Mouse (Mus musculus) embryo, embryonic 10 days (tissue): ENCODE results near the gene Podxl.

Experiments
- DNase-seq: peaks from one replicate; pipeline ENCODE4 v3.0.0-alpha.2; 2015; ENCODE audit warnings: low spot score

Gene Podxl

GRCm38 (mm10) chr6:31523657-31524056, 40.1 kb downstream of the Podxl start:
- no peak for DNase-seq

GRCm38 (mm10) chr6:31523039-31523438, 40.7 kb downstream of the Podxl start:
- DNase-seq: no peak

- DNase-seq: no peak
Observed at GRCm38 (mm10) chr6:31522478-31522877, 41.3 kb downstream of the Podxl start.

GRCm38 (mm10) chr6:31521491-31522355, 42.1 kb downstream of the Podxl start:
- DNase-seq: no peak

GRCm38 (mm10) chr6:31520486-31521215, 43.1 kb downstream of the Podxl start:
- DNase-seq: no peak

- DNase-seq: peak; percentile 56
Observed at GRCm38 (mm10) chr6:31519001-31519471, 44.7 kb downstream of the Podxl start.

GRCm38 (mm10) chr6:31518338-31518698, 45.5 kb downstream of the Podxl start:
- DNase-seq: no peak

- DNase-seq: no peak
Observed at GRCm38 (mm10) chr6:31517681-31518337, 46.0 kb downstream of the Podxl start.

GRCm38 (mm10) chr6:31513726-31514125, 50.1 kb downstream of the Podxl start:
- no peak for DNase-seq

- DNase-seq: no peak
Observed at GRCm38 (mm10) chr6:31502614-31503013, 61.2 kb downstream of the Podxl start.

GRCm38 (mm10) chr6:31500691-31501090, 63.1 kb downstream of the Podxl start:
- DNase-seq: no peak

GRCm38 (mm10) chr6:31500260-31500659, 63.5 kb downstream of the Podxl start:
- DNase-seq: no peak

- no peak for DNase-seq
Observed at GRCm38 (mm10) chr6:31499836-31500235, 63.9 kb downstream of the Podxl start.

GRCm38 (mm10) chr6:31496227-31496626, 67.6 kb downstream of the Podxl start:
- DNase-seq: no peak

GRCm38 (mm10) chr6:31495122-31495731, 68.6 kb downstream of the Podxl start:
- DNase-seq: no peak

- no peak for DNase-seq
Observed at GRCm38 (mm10) chr6:31489950-31490349, 73.8 kb downstream of the Podxl start.

GRCm38 (mm10) chr6:31486601-31487000, 77.2 kb downstream of the Podxl start:
- DNase-seq: no peak

GRCm38 (mm10) chr6:31480008-31480407, 83.8 kb downstream of the Podxl start:
- DNase-seq: no peak

- peak; percentile 20 for DNase-seq
Observed at GRCm38 (mm10) chr6:31478221-31478620, 85.6 kb downstream of the Podxl start.
